Mouse (Mus musculus): ENCODE results near the gene Nab2.

Nab2 gene

DNA sequence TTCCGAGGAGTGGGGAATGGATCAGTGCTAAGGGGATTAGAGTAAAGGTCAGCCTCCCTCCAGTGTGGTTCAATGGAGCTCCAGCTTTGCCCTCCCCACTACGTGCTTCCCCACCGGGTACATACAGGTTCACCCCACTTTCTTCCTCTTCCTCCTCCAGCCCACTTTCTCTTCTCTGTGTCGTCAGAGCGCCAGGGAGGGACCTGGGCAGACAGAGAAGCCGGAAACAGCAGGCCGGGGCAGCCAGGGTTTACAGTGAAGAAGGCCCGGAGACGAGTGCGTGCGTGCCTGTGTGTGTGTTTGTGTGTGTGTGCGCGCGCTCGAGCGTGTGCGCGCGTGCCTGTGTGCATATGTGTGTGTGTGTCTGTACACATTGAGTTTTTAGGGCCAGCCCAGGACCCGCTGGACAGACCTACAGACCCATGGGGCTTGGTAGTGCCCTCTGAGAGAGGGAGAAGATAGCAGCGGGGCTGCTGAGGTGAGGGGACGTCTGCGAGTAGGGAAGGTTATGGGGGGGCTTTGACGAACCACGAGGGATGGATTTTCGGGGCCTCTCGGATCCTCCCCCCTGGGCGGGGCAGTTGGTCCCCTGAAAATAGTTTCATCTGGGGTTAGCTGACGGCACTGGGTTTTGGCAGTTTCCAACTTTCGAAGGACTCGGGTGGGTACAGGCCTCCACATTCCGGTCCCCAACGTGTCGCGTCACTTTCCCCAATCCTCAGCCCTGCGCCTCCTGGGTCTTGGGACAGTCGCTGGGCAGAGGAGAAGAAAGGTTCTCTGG is 25.4 kb downstream of the Nab2 start, which contains the start of gene Stat6:
Gene Stat6, plus strand, starts transcription at position 215 of the 781 bp plus-strand sequence.
- DNase-seq: peak; percentile 85 to 90

DNA sequence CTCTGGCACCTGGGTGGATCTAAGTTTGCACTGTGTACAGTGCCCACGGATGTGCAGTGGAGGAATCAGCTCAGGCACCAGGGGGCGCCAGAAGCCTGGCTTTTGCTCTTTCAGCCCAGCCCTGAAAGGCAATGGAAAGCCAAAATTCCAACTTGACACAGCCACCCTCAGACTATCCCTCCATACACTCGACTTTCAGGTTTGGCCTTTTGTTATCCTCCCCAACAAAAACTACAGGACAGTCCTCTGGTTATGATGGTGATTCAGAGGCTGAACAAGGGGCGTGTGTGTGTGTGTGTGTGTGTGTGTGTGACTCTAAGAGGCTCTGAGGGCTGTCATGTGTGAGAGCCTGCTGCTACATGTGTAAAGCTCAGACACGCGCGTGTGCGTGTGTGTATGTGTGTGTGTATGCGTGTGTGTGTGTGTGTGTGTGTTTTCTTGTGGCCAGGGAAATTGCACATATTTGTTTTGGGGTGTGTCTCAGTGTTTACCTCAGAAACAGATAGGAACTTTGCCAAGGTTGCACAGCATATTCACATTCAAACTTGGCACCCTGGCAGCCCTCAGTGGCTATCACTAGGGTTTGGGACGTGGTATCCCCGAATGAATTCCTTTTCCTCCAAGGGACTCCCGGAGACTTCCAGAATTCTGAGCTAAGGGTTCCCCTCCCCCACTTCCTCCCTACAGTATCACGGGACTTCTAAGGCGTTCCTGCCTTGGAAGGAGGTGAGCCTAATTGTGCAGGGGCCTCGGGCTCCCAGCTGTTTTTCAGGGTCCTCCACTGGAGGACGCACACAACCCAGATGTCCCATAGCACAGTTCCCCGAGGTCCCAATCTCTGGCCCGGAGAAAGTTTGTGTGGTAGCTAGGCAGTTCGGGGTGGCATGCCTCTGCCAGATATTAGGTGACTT is 26.3 kb downstream of the Nab2 start:
- peak; percentile 65 to 75 for DNase-seq

GRCm38 (mm10) chr10:127640421-127640820 is 27.9 kb downstream of the Nab2 start:
- DNase-seq: no peak

GRCm38 (mm10) chr10:127632668-127633271 is 35.6 kb downstream of the Nab2 start:
- no peak for DNase-seq

DNA sequence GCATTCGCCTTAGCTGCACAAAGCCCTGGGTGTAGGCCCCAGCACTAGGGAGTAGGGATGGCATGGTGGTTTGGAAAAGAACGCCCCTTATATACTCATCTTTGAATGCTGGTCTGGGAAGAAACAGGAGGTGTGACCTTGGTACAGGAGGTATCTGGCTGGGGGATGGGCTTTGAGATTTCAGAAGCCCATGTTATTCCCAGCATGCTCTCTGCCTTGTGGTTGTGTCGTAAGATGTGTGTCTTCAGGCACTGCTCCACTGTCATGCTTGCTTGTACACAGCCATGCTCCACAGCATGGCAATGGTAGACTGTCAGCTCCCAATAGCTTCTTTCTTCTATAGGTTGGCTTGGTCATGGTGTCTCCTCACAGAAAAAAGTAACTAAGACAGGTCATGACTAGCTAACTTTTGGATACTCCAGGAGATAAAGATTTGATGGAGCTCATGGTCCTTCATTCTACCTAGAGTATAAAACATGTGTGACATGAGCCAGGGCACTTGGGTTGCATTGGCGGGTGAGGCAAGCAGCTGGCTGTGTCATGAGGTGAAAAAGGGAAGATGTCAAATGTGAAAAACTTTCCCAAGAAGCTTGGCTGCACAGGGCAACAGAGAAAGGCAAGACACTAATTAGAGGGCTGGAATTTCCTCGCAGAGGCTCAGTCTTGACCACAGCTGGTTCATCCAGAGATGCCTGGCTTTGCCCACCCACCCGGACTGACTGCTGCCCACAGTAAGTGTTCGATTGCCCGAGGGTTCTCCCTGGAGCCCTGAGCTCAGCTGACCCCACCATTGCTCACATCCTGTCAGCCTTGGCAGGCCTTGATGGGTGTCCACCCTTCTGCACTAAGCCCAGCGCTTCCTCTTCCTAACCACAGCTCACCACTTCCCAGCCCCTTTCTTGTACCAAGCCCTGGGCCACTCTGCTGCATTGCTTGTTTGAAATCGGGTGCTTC is 36.8 kb downstream of the Nab2 start:
- no peak for DNase-seq

- no peak for DNase-seq
Measured at GRCm38 (mm10) chr10:127626433-127626832, 41.9 kb downstream of the Nab2 start.

GRCm38 (mm10) chr10:127623439-127624216 is 44.7 kb downstream of the Nab2 start:
- DNase-seq: no peak

DNA sequence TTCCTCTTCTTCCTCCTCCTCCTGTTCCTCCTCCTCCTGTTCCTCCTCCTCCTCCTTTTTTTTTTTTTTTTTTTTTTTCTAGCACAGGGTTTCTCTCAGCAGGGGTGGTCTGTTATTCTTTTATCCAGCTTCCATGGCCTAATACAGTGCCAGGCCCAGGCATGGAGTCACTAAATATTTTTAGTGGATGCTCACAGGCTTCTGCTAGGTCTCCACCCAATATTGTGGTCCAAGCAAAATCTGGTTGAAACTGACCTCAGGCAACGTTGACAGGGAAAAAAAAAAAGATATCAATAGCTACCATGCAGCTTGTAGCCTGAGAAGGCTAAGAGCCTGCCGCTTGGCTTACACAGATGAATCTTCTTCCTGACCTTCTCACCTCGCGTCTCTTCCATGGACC is 45.7 kb downstream of the Nab2 start:
- no peak for DNase-seq

DNA sequence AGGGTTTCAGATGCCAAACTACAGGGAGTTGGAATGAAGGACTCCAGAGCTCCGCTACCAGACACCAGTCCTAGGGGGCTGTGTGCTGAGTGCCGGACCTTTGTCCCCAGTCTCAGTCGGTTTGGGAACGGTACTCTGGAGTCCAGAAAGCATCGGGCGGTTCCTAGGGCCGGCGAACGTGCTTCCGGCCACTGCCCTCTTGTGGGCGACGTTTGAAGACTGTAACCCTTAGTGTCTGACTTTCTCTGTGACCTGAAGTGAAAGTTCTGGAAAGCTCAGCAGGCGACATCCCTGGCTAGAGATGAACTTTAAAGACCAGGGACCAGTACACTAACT is 46.3 kb downstream of the Nab2 start:
- DNase-seq: no peak

DNA sequence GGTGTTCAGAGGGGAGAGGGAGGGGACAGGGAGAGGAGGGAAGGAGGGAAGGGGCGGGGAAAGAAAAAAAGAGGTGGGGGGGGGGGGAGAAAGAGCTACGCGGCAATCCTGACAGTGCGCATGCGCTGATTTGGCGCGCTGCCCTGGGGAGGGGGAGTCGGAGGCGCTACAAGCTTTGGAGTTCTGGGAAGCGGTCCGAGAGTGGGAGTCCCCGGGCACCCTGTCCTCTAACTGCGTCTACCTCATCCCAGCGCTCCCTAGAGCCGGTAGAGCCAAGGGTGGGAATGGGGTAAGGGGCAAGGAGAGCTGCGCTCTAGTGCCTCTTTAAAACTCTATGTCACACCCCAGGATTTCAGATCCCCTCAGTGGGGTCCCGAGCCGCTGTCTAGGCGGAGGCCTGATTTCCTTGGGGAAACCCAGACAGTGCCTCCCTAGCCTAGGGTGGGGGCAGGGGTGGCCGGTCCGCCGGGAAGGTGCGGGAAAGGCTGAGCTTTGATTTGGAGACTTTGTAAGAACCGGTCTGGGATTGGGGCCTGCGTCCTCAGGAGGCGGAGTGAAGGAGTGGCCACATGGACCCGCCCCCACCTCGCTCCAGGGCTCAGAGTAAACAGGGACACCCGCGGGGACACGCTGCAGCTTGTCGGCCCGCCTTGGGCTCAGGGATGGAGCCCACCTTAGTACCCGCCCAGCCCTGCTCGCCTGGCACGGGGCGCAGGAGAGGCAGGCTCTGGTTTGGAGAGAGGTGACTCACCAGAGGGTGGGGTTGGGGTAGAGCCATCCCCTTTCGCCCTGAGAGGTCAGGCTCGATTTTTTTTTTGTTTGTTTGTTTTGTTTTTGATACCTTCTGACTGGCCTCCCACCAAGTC is 46.9 kb downstream of the Nab2 start:
- peak; percentile 56 to 66 for DNase-seq

GRCm38 (mm10) chr10:127620406-127621190 is 47.8 kb downstream of the Nab2 start, which contains the start of gene Lrp1:
Gene Lrp1, minus strand, starts transcription at chr10:127621148.
- no peak for DNase-seq

DNA sequence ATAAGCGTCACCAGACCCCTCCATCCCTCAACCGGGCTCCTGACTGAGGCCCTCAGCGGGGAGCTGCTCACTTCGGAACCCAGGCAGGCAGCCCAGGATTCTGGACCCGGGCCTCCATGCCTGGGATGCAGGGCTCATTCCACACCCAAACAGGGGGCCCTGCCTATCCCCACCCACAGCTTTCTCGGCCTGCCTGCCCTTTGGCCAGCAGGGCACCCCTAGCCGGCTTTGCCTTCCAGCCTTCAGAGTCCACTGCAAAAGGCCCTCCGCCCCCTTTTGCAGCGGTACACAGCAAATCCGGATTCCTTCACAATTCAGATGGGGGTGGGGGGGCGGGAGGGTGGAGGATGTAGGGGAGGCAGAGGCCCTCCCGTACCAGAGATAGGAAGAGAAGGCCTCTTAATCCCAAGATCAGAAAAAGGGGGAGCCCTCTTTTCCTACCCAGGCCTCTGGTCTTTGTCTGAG is 48.4 kb downstream of the Nab2 start:
- no peak for DNase-seq

DNA sequence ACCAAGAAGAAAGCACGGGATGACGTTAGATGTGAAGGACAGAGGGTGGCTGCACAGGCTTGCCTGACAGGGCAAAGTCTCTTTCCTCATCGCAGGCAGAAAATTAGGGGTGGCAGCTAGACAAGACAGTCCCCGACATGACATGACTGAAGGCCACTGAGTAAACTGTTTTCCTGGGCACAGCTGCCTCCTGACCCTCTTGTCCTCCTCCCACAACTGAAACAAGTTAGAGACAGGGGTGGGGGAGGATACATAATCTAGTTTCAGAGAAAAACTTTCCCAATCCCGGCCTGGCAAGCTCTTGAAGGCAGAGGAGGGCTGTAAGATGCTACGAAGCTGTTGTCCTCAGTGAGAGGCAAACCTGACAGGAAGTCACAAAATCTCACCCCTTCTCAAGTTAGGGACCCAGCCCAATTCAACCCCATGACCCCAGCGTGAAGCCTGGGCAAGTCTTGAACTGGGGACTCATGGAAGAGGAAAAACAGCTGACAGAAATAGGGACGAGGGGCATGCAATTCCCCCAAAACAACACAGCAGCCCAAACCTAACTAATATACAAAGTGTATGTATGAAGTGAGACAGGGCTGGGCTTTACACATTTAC is 49.1 kb downstream of the Nab2 start:
- no peak for DNase-seq

GRCm38 (mm10) chr10:127618173-127618572 is 50.2 kb downstream of the Nab2 start:
- no peak for DNase-seq

DNA sequence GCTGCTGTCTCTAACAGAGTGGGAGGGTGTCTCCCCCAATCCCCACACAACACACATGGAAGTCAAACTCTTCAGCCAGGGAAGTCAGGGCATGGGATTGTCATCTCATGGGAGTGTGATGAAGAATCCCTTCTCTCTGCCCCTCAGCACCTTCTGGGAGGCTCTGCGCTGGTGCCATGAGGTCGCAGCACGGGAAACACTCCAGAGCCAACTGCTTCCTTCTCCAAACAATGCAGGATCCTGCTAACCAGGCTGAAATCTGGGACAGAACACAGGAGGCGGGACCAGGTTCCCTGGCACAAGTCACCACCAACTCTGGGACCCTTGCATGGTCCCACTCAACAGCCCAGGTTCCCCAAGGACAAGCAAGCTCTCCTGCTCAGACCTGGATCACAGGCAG is 51.1 kb downstream of the Nab2 start:
- DNase-seq: no peak

DNA sequence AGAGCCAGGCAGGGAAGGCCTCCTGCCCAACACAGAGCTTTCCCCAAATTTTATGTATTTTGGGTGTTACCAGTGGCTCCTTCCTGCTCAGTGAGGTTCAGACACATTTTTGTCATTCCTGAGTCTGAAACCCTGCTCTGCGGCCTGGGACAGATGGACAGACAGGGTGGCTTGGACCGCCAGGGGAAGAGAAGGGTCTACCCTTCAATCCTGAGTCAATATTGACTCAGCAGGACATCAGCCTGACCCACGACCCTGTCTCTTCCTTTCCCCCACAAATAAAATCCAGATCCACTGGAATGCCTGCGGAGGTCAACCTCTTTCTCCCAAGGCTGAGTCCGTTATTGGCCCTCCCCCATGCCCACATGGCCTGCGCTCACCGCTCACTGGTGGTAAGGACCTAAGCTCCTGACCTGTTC is 52.1 kb downstream of the Nab2 start:
- no peak for DNase-seq

- DNase-seq: no peak
Measured at GRCm38 (mm10) chr10:127615591-127615990, 52.8 kb downstream of the Nab2 start.

- DNase-seq: no peak
Measured at GRCm38 (mm10) chr10:127615034-127615374, 53.4 kb downstream of the Nab2 start.

Measured in thymus, adult 18-20 months (tissue).